Mouse (Mus musculus): Measurements from ENCODE around the gene Cep164. TPM values are rescaled to one million over a fixed set of nuclear protein-coding genes. Genes with fewer than 3 reads are reported as not detected.

Gene Cep164
- polyA plus RNA-seq (2015; fragmentation: Nextera tagmentation; extraction: Ambion mirVana) = 12.9 and 16.3 TPM in 2 replicates

DNA sequence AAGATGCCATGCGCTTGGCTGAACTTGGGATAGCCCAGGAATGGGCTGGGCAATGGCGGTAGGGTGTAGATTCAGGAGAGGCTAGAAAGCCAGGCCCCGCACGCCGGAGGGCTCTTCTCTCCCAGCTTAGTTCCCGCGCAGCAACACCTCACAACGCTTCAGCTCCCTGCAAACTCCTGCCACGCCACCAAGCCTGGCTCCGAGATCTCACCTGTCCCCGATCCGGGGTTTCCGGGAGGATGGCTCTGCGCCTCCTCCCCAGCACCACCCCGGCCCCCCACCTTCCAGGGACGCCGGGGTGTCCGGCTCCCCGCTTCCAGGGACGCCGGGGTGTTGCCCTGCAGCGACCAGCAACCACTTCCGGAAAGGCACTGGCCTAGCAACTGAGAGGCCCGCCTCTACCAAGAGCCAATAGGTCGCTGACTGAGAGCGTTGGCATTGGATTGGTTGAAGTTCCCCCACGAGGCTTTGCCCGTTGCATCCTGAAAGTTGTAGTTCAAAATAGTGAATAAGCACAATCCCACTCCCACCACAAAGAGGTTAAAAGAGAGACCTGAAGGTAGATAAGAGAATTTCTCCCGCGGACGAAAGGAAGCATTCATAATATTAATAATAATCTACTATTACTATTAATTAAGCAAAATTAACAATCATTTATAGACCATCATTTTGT is at the start of gene Cep164:
TSS of gene Cep164 (minus strand) at position 401 of the 673 bp plus-strand sequence.
- H3K4me3 ChIP-seq (replicated peaks) = peak within 1 kb of the TSS; percentile 72
- H3K4me1 ChIP-seq = peaks cover 11% of the 10 kb centered on the region
- WGBS = under 1% methylated on average over 31 of the region's 31 CpGs
- no peaks in the 10 kb centered on the region for H3K27me3 ChIP-seq (replicated peaks)
- ATAC-seq (ENCODE audit: low FRiP score) = peak; percentile 96
- H3K27ac ChIP-seq (replicated peaks) = peak within 1 kb of the TSS; percentile 78
- H3K36me3 ChIP-seq = 0 out of 2 replicates have a peak, but pooled peaks cover 3% of the 10 kb centered on the region
- peak within 1 kb of the TSS; percentile 57 for H3K9ac ChIP-seq (replicated peaks)
- no peaks in the 10 kb centered on the region for H3K9me3 ChIP-seq (replicated peaks)
- peak within 1 kb of the TSS; percentile 88 for H3K4me2 ChIP-seq

DNA sequence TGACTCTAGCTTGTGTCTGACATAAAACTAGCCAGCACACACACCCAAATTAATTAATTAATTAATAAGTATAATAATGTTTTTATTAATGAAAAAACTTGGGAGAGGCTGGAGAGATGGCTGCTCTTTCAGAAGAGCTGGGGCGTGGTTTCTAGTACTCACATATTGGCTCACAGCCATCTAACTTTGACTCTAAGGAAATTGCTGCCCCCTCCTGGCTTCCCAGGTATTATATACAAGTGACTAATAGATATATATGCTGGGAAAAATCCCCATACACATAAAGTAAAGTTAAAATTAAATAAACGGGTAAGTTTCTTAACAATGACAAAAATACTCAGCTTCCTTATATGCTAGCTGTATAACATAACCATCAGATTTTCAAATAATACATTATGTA is 49.4 kb upstream of the Cep164 start:
- Histone ChIP-seq H3K27me3 (replicated peaks) (no peaks in the 10 kb centered on the region), H3K9ac (replicated peaks) (no peak overlapping the region), H3K4me3 (replicated peaks) (no peak overlapping the region), H3K9me3 (replicated peaks) (no peaks in the 10 kb centered on the region), H3K36me3 (peaks cover 69% of the 10 kb centered on the region), H3K4me1 (no peaks in the 10 kb centered on the region), H3K27ac (replicated peaks) (no peak overlapping the region), H3K4me2 (no peak overlapping the region)
- WGBS = 78% methylated on average over 2 of the region's 2 CpGs
- no peak for ATAC-seq (ENCODE audit: low FRiP score)

DNA sequence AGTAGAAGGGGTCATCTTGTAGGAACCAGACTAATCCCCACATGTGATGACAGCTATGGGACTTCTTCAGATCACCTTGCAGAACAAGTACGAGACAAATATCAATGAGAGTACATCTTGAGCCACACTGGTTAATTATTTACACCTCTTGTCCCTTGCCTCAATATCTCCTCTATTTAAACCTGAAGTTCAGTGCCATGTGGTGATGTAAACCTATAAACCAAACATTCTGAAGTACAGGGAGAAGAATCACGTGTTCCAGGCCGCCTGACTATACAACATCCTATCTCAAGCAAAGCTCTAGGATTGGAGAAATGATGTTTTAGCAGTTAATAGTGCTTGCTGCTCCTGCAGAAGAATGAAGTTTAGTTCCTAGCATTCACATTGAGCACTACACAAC is 41.8 kb upstream of the Cep164 start:
- ATAC-seq (ENCODE audit: low FRiP score) = no peak
- H3K9ac ChIP-seq (replicated peaks) = no peak overlapping the region
- 96% methylated on average over 3 of the region's 3 CpGs for WGBS
- H3K4me3 ChIP-seq (replicated peaks) = no peak overlapping the region
- no peaks in the 10 kb centered on the region for H3K9me3 ChIP-seq (replicated peaks)
- no peak overlapping the region for H3K4me2 ChIP-seq
- H3K36me3 ChIP-seq = peaks cover 84% of the 10 kb centered on the region
- no peak overlapping the region for H3K27ac ChIP-seq (replicated peaks)
- H3K4me1 ChIP-seq = no peaks in the 10 kb centered on the region
- no peaks in the 10 kb centered on the region for H3K27me3 ChIP-seq (replicated peaks)

DNA sequence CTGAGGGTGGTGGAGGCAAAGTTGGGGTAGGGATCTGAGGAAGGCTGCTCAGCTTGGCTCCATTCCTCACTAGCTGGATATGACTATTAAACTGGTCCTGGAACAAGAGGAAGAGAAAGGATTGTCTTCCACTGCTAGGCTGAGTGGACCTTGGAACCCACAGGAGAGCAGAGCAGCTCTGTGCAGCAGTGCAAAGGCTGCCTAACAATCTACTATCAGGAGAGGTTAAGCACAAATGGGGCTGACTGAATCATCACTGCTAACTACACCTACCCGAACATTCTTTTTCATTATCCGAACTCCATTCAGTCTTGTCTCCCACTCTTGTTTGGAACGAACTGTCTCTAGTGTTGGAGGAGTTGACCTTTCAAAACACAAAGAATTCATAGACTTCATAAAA is 40.7 kb upstream of the Cep164 start:
- H3K4me3 ChIP-seq (replicated peaks) = no peak overlapping the region
- no peaks in the 10 kb centered on the region for H3K27me3 ChIP-seq (replicated peaks)
- no peaks in the 10 kb centered on the region for H3K9me3 ChIP-seq (replicated peaks)
- ATAC-seq (ENCODE audit: low FRiP score) = no peak
- no peak overlapping the region for H3K27ac ChIP-seq (replicated peaks)
- no peaks in the 10 kb centered on the region for H3K4me1 ChIP-seq
- H3K36me3 ChIP-seq = peaks cover 87% of the 10 kb centered on the region
- H3K9ac ChIP-seq (replicated peaks) = no peak overlapping the region
- H3K4me2 ChIP-seq = no peak overlapping the region
- 93% methylated on average over 3 of the region's 3 CpGs for WGBS

DNA sequence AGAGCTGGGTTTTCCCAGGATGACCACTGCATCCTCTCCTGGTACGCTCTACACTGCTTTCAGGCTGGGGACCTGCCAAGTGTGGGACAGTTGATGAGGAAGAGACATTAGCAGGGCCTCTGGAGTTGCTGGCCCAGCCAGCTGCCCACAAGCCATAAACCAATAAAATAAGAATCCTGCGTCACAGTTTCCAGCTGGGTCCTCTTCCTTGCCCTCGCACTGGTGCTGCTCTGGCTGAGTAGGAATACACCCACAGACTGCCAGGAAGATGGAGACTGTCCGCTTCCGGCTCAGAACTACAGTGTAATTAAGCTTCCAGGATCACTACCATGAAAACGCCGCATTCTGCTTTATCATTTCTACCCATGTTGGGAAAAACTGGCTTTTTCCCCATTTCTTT is 33.3 kb upstream of the Cep164 start:
- no peak overlapping the region for H3K9ac ChIP-seq (replicated peaks)
- H3K4me3 ChIP-seq (replicated peaks) = no peak overlapping the region
- no peaks in the 10 kb centered on the region for H3K27me3 ChIP-seq (replicated peaks)
- no peak overlapping the region for H3K4me2 ChIP-seq
- H3K4me1 ChIP-seq = no peaks in the 10 kb centered on the region
- H3K9me3 ChIP-seq (replicated peaks) = no peaks in the 10 kb centered on the region
- 44% methylated on average over 7 of the region's 7 CpGs for WGBS
- ATAC-seq (ENCODE audit: low FRiP score) = no peak
- peak overlapping the region; percentile 28; the same call in 1 of the 2 replicates for H3K27ac ChIP-seq (replicated peaks)
- H3K36me3 ChIP-seq = peaks cover 92% of the 10 kb centered on the region

DNA sequence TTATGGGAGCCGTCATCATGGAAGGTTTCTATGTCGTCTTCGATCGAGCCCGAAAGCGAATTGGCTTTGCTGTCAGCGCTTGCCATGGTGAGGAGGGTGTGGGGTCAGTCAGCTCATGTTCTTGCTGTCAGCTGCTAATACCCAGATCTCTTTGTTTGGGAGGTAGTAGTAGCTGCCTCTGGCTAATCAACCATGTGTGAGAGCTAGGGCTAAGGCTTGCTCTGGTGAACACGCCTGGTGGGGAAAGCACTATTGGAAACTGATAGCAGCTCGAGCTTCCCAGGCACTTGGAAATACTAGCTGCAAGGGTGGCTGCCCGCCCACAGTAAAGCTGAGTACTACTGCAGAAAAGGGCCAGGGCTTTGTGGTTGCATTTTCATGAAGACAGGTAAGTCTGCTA is 30.9 kb upstream of the Cep164 start:
- peaks cover 93% of the 10 kb centered on the region for H3K36me3 ChIP-seq
- H3K4me3 ChIP-seq (replicated peaks) = no peak overlapping the region
- 96% methylated on average over 10 of the region's 10 CpGs for WGBS
- no peaks in the 10 kb centered on the region for H3K4me1 ChIP-seq
- no peak overlapping the region for H3K27ac ChIP-seq (replicated peaks)
- ATAC-seq (ENCODE audit: low FRiP score) = no peak
- no peaks in the 10 kb centered on the region for H3K9me3 ChIP-seq (replicated peaks)
- no peak overlapping the region for H3K9ac ChIP-seq (replicated peaks)
- H3K4me2 ChIP-seq = no peak overlapping the region
- no peaks in the 10 kb centered on the region for H3K27me3 ChIP-seq (replicated peaks)

DNA sequence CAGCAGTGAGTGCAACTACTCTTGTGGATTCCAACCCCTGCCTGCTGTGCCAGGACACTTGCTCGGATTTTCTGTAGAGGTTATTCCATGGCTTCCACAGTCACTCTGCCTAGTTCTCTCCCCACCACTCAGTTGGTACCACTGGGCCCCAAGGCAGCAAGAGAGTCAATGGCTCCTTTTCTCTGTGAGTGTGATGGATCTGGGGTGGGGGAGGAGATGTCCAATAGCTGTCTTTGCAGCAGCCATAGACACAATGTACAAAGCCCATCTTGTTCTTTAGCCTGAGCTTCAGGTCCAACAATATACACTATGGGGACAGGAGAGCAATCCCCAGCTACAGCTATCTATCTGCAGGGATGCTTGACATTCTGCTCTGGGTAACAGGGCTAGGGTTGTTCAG is 25.6 kb upstream of the Cep164 start:
- Histone ChIP-seq H3K9me3 (replicated peaks) (no peaks in the 10 kb centered on the region), H3K27me3 (replicated peaks) (no peaks in the 10 kb centered on the region), H3K4me3 (replicated peaks) (no peak overlapping the region), H3K27ac (replicated peaks) (no peak overlapping the region), H3K36me3 (peaks cover 51% of the 10 kb centered on the region), H3K4me2 (no peak overlapping the region), H3K4me1 (peaks cover 22% of the 10 kb centered on the region), H3K9ac (replicated peaks) (no peak overlapping the region)
- ATAC-seq (ENCODE audit: low FRiP score) = no peak
- WGBS = 81% methylated on average over 1 of the region's 1 CpGs

DNA sequence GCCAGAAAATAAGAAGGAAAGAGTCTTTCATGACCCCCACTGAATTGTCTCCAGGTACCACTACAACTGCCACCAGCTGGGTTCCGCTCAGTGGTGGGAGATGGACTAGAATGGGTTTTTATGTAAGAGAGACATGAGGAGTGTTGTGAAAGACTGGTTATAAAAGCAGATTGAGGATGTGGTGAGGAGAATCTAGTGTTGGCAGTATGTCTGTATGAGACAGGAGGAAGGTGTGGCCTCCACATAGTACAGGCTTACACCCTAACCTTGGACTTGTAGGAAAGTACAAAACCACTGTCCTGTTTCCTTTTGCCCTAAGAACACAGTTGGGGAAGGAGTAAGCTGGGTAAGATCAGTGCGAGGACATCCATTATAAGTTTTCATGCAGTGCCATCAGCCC is 25.2 kb upstream of the Cep164 start:
- peaks cover 47% of the 10 kb centered on the region for H3K36me3 ChIP-seq
- no peak overlapping the region for H3K4me3 ChIP-seq (replicated peaks)
- no peak for ATAC-seq (ENCODE audit: low FRiP score)
- no peak overlapping the region for H3K9ac ChIP-seq (replicated peaks)
- WGBS = 96% methylated on average over 2 of the region's 2 CpGs
- H3K9me3 ChIP-seq (replicated peaks) = no peaks in the 10 kb centered on the region
- peaks cover 27% of the 10 kb centered on the region for H3K4me1 ChIP-seq
- no peak overlapping the region for H3K4me2 ChIP-seq
- no peak overlapping the region for H3K27ac ChIP-seq (replicated peaks)
- no peaks in the 10 kb centered on the region for H3K27me3 ChIP-seq (replicated peaks)

DNA sequence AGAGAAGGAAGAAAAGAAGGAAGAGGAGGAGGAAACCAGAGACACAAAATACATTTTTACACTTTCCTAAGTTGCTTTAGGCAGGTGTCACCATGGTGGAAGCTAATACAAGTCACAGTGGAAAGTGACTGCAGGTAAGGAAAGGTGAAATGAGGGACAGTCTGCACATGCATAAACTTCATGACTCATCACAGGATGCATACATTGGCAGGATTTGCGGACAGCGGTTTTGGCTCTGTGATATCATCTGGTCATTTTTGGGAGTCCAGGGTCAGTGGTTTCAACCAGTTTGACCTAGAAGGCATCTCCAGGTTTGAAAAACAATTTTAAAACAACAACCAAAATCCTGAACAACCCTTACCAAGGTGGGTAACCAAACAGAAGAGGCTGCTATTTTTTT is 23.3 kb upstream of the Cep164 start:
- peaks cover 28% of the 10 kb centered on the region for H3K36me3 ChIP-seq
- H3K9ac ChIP-seq (replicated peaks) = no peak overlapping the region
- H3K27me3 ChIP-seq (replicated peaks) = no peaks in the 10 kb centered on the region
- H3K4me3 ChIP-seq (replicated peaks) = no peak overlapping the region
- H3K9me3 ChIP-seq (replicated peaks) = no peaks in the 10 kb centered on the region
- H3K4me2 ChIP-seq = no peak overlapping the region
- 93% methylated on average over 2 of the region's 2 CpGs for WGBS
- H3K4me1 ChIP-seq = peaks cover 30% of the 10 kb centered on the region
- no peak for ATAC-seq (ENCODE audit: low FRiP score)
- H3K27ac ChIP-seq (replicated peaks) = no peak overlapping the region

DNA sequence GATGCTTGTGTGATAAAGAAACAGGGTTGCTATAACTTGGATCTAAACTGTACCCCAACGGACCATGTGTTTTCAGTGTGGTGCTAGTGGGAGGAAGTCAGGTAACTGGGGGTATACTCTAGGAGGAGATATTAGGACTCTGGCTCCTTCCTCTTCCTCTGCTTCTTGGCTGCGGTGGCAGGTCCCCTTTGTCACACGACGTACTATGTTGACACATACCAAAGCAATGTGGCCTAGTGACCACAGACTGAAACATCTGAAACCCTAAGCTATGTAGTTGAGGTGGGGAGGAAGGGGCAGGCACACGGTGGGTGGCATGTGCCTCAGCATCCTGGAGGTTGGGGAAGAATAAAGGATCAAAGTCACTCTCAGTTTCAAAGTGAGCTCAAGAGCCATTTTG is 22.8 kb upstream of the Cep164 start:
- Histone ChIP-seq H3K4me1 (peaks cover 30% of the 10 kb centered on the region), H3K9me3 (replicated peaks) (no peaks in the 10 kb centered on the region), H3K27ac (replicated peaks) (no peak overlapping the region), H3K36me3 (peaks cover 23% of the 10 kb centered on the region), H3K9ac (replicated peaks) (no peak overlapping the region), H3K27me3 (replicated peaks) (no peaks in the 10 kb centered on the region), H3K4me3 (replicated peaks) (no peak overlapping the region), H3K4me2 (no peak overlapping the region)
- 64% methylated on average over 5 of the region's 5 CpGs for WGBS
- ATAC-seq (ENCODE audit: low FRiP score) = no peak

DNA sequence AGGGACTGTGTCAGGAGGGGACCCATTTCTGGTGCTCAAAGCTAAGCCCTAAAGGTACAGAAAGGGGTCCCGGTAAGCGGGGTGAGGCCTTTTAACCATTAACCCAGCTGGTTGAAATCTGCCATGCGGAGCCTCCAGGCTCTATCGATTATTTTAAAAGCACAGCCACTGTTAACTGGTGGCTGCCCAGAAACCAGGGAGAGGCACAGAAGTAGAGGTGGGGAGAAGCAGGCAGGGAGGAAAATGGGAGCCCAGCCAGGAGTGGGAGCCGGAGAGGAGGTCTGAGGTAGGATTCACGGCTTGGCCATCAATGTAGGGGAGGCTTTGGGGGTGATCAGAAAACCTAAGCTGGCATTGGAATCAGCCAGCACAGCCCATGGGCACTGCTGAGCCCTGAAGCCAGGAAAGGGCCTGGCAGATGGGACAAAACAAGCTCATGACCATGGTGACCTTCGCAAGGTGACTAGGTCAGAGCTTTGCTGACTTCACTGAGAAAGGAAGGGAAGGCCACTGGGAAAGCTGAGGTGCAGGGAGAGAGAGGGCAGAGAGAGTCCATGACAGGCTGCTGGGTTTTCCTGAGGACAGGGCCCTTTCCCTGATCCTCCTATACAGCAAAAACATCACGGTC is 22.2 kb upstream of the Cep164 start:
- ATAC-seq (ENCODE audit: low FRiP score) = no peak
- Histone ChIP-seq H3K27ac (replicated peaks) (peak overlapping the region; percentile 74), H3K9ac (replicated peaks) (no peak overlapping the region), H3K9me3 (replicated peaks) (no peaks in the 10 kb centered on the region), H3K4me3 (replicated peaks) (no peak overlapping the region), H3K27me3 (replicated peaks) (no peaks in the 10 kb centered on the region), H3K36me3 (peaks cover 16% of the 10 kb centered on the region), H3K4me2 (no peak overlapping the region), H3K4me1 (peaks cover 30% of the 10 kb centered on the region)
- WGBS = 76% methylated on average over 8 of the region's 8 CpGs
